Mouse (Mus musculus) skeletal muscle tissue, adult 2 months (tissue): ENCODE results near the gene Slc22a13.
A peak's percentile ranks its signal among the peaks of the same experiment; 100 is the strongest.

Source experiments
- DNase-seq: peaks from one replicate; pipeline ENCODE4 v3.0.0-alpha.2; 2012; ENCODE audit warnings: low read depth, low spot score

Slc22a13 gene

GRCm38 (mm10) chr9:119201653-119202052 lies 7.2 kb downstream of the Slc22a13 start:
- DNase-seq, result no peak

- DNase-seq, result no peak
Observed at GRCm38 (mm10) chr9:119199151-119199861, 9.6 kb downstream of the Slc22a13 start.

- DNase-seq, result no peak
Observed at GRCm38 (mm10) chr9:119192202-119192990, 16.5 kb downstream of the Slc22a13 start.

GRCm38 (mm10) chr9:119181241-119181728 lies 27.6 kb downstream of the Slc22a13 start:
- DNase-seq, result peak; percentile 27

- no peak for DNase-seq
Observed at GRCm38 (mm10) chr9:119179292-119179691, 29.6 kb downstream of the Slc22a13 start.

- DNase-seq, result no peak
Observed at GRCm38 (mm10) chr9:119167608-119168007, 41.3 kb downstream of the Slc22a13 start.

GRCm38 (mm10) chr9:119165548-119165947 lies 43.4 kb downstream of the Slc22a13 start:
- DNase-seq, result no peak

- DNase-seq, result no peak
Observed at GRCm38 (mm10) chr9:119164743-119165142, 44.2 kb downstream of the Slc22a13 start.

GRCm38 (mm10) chr9:119160689-119161088 lies 48.2 kb downstream of the Slc22a13 start:
- DNase-seq, result no peak

- no peak for DNase-seq
Observed at GRCm38 (mm10) chr9:119158861-119159260, 50.0 kb downstream of the Slc22a13 start, which contains the start of gene Gm47289. Gene Gm47289 (plus strand): TSS chr9:119159161.

- DNase-seq, result peak; percentile 29
Observed at GRCm38 (mm10) chr9:119156278-119157201, 52.4 kb downstream of the Slc22a13 start, which contains the start of gene Acaa1b. Gene Acaa1b (minus strand): TSS chr9:119157093.

- DNase-seq, result no peak
Observed at GRCm38 (mm10) chr9:119155826-119156225, 53.1 kb downstream of the Slc22a13 start.

- no peak for DNase-seq
Observed at GRCm38 (mm10) chr9:119155416-119155815, 53.5 kb downstream of the Slc22a13 start.

- DNase-seq, result no peak
Observed at GRCm38 (mm10) chr9:119151751-119152150, 57.1 kb downstream of the Slc22a13 start.

- DNase-seq, result no peak
Observed at GRCm38 (mm10) chr9:119149601-119150000, 59.3 kb downstream of the Slc22a13 start.

GRCm38 (mm10) chr9:119146098-119146770 lies 62.7 kb downstream of the Slc22a13 start:
- no peak for DNase-seq

GRCm38 (mm10) chr9:119145638-119146037 lies 63.3 kb downstream of the Slc22a13 start:
- no peak for DNase-seq

GRCm38 (mm10) chr9:119145137-119145536 lies 63.8 kb downstream of the Slc22a13 start:
- DNase-seq, result no peak

GRCm38 (mm10) chr9:119144696-119145095 lies 64.2 kb downstream of the Slc22a13 start:
- DNase-seq, result no peak

GRCm38 (mm10) chr9:119143372-119143771 lies 65.5 kb downstream of the Slc22a13 start:
- no peak for DNase-seq
